Comparison of ENCODE assay signal across 11 mouse cellular contexts in the genomic region with DNA sequence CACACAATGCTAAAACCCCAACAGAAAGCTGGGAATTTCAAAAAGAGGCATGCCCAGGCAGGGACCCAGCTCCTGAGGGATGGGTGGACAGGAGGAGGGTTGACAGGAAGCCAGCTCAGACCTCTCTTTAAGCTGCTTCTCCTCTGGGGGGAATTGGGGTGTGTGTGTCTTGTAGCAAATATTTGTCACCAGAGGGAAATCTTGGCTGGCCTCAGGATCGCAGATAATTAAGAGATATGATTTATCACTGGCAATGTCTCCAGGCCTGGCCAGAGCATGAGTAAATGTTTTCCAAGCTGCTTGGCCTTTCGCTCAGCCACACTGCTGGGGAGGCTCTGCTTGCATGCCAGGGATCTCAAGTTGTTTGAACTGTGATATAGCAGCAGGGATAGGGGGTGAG.
A peak's percentile ranks its signal among the peaks of the same experiment; 100 is the strongest.
DNase-seq lines count a peak whose midpoint lies in the region; ATAC-seq lines count a peak whose summit lies in the region.
"Had no signal": no experiment of that assay in that cellular context is flagged by ENCODE, and none has a peak within 500 bp of the region (broad histone marks: within the 10 kb centered on the region; RNA-seq: fewer than 3 reads in every experiment).

No protein-coding gene starts in this region.

- peak overlapping the region; percentile 13; the same call in 1 of the 2 replicates for H3K27ac ChIP-seq in midbrain, embryonic 10.5 days (replicated peaks)
- no peak overlapping the region for H3K27ac ChIP-seq in midbrain, embryonic 15.5 days
- no peak overlapping the region for H3K27ac ChIP-seq in forebrain, embryonic 16.5 days (ENCODE audit: low read length)
- H3K27ac ChIP-seq: limb, embryonic 15.5 days had no signal

- no peak for ATAC-seq in midbrain, embryonic 15.5 days (replicated peaks)
- ATAC-seq in activated CD4-positive, CD25-positive, alpha-beta regulatory T cell, adult 4 months, result no peak
- ATAC-seq in forebrain, embryonic 16.5 days, result no peak; the same call in 1 of the 2 replicates
- ATAC-seq: forebrain, postnatal 0 days had no signal

- whole genome bisulfite sequencing in midbrain, embryonic 10.5 days, result 83% methylated on average over 2 of the region's 2 CpGs
- WGBS in midbrain, embryonic 15.5 days, result 76% methylated on average over 2 of the region's 2 CpGs
- 73% methylated on average over 2 of the region's 2 CpGs for WGBS in forebrain, embryonic 16.5 days

- no peaks in the 10 kb centered on the region for H3K9me3 ChIP-seq in midbrain, embryonic 10.5 days (replicated peaks)
- no peaks in the 10 kb centered on the region for H3K9me3 ChIP-seq in midbrain, embryonic 15.5 days
- H3K9me3 ChIP-seq in forebrain, embryonic 16.5 days (ENCODE audit: control insufficient read depth, low read length), result no peaks in the 10 kb centered on the region
- H3K9me3 ChIP-seq: limb, embryonic 15.5 days had no signal

- no peaks in the 10 kb centered on the region for H3K36me3 ChIP-seq in midbrain, embryonic 10.5 days
- no peaks in the 10 kb centered on the region for H3K36me3 ChIP-seq in midbrain, embryonic 15.5 days (replicated peaks)
- no peaks in the 10 kb centered on the region for H3K36me3 ChIP-seq in forebrain, embryonic 16.5 days (ENCODE audit: control insufficient read depth, insufficient read depth)
- H3K36me3 ChIP-seq: limb, embryonic 15.5 days had no signal

- DNase-seq in midbrain, embryonic 10.5 days (ENCODE audit: low spot score), result no peak
- peak; percentile 45 to 47 for DNase-seq in adrenal gland, postnatal 36 days
- DNase-seq in kidney, adult 18-20 months, result peak; percentile 24
- DNase-seq in lung, postnatal 36 days, result peak; percentile 66
- no peak for DNase-seq in layer of hippocampus, postnatal 36 days
- DNase-seq: cerebellum, postnatal 36 days; forebrain, postnatal 0 days had no signal

- H3K4me2 ChIP-seq in midbrain, embryonic 15.5 days, result no peak overlapping the region
- no peak overlapping the region for H3K4me2 ChIP-seq in forebrain, embryonic 16.5 days (ENCODE audit: low read length)
- H3K4me2 ChIP-seq: limb, embryonic 15.5 days had no signal

- no peaks in the 10 kb centered on the region; the same call in 1 of the 2 replicates for H3K4me1 ChIP-seq in midbrain, embryonic 10.5 days
- peaks cover 3% of the 10 kb centered on the region; the same call in 1 of the 2 replicates for H3K4me1 ChIP-seq in midbrain, embryonic 15.5 days
- H3K4me1 ChIP-seq in forebrain, embryonic 16.5 days (replicated peaks; ENCODE audit: control insufficient read depth, insufficient read depth, low read length), result peaks cover 7% of the 10 kb centered on the region

- no peaks in the 10 kb centered on the region for H3K27me3 ChIP-seq in midbrain, embryonic 10.5 days (ENCODE audit: low read depth, poor library complexity, severe bottlenecking)
- H3K27me3 ChIP-seq in midbrain, embryonic 15.5 days (replicated peaks), result no peaks in the 10 kb centered on the region
- no peaks in the 10 kb centered on the region for H3K27me3 ChIP-seq in forebrain, embryonic 16.5 days (replicated peaks; ENCODE audit: control insufficient read depth, insufficient read depth, low read length)
- H3K27me3 ChIP-seq: limb, embryonic 15.5 days had no signal

- no peak overlapping the region for H3K9ac ChIP-seq in midbrain, embryonic 15.5 days
- no peak overlapping the region for H3K9ac ChIP-seq in forebrain, embryonic 16.5 days (replicated peaks; ENCODE audit: low read depth, low read length)
- H3K9ac ChIP-seq: forebrain, postnatal 0 days; limb, embryonic 15.5 days had no signal

- H3K4me3 ChIP-seq in midbrain, embryonic 10.5 days, result no peak overlapping the region
- no peak overlapping the region for H3K4me3 ChIP-seq in midbrain, embryonic 15.5 days
- no peak overlapping the region for H3K4me3 ChIP-seq in forebrain, embryonic 16.5 days (replicated peaks; ENCODE audit: low read length)
- H3K4me3 ChIP-seq: limb, embryonic 15.5 days had no signal

Comparison
In these comparisons a context has a peak if more than half of its experiments do, and no peak if none do; other contexts are left out.
1. DNase-seq: peak in adrenal gland, postnatal 36 days (2 of 2), kidney, adult 18-20 months (single experiment) and lung, postnatal 36 days (single experiment); none in midbrain, embryonic 10.5 days (single experiment) and layer of hippocampus, postnatal 36 days (0 of 2).